Mouse (Mus musculus): ENCODE measurements around the gene Dusp2. TPM values are rescaled to one million over a fixed set of nuclear protein-coding genes. Genes with fewer than 3 reads are reported as not detected.

Gene Dusp2
- polyA plus RNA-seq, 1 experiment from 2014 or later = 4.4 TPM

- no peak overlapping the region for H3K27ac ChIP-seq (ENCODE audit: low read depth, low read length)
- H3K4me1 ChIP-seq (replicated peaks; ENCODE audit: control insufficient read depth, insufficient read depth, low read length) = no peaks in the 10 kb centered on the region
- H3K9ac ChIP-seq (ENCODE audit: low read depth, low read length) = no peak overlapping the region
- H3K27me3 ChIP-seq (replicated peaks; ENCODE audit: control insufficient read depth, insufficient read depth, low read length) = peaks cover 34% of the 10 kb centered on the region
- H3K36me3 ChIP-seq (ENCODE audit: control insufficient read depth, insufficient read depth) = no peaks in the 10 kb centered on the region
- no peak overlapping the region for H3K4me3 ChIP-seq (ENCODE audit: low read depth, low read length)
- TF ChIP-seq CTCF (IDR thresholded peaks at IDR 0.05; ENCODE audit: low read depth) = no peak
- 40% methylated on average over 10 of the region's 10 CpGs for WGBS
- no peak overlapping the region for H3K4me2 ChIP-seq (replicated peaks; ENCODE audit: low read depth)
- no peak for ATAC-seq
- no peaks in the 10 kb centered on the region for H3K9me3 ChIP-seq (ENCODE audit: control insufficient read depth)
Observed at GRCm38 (mm10) chr2:127367126-127367820, 31.3 kb downstream of the Dusp2 start.

GRCm38 (mm10) chr2:127369703-127370376, 33.9 kb downstream of the Dusp2 start:
- Histone ChIP-seq H3K27ac (ENCODE audit: low read depth, low read length) (no peak overlapping the region), H3K4me3 (ENCODE audit: low read depth, low read length) (no peak overlapping the region), H3K9ac (ENCODE audit: low read depth, low read length) (no peak overlapping the region), H3K4me2 (replicated peaks; ENCODE audit: low read depth) (no peak overlapping the region), H3K9me3 (ENCODE audit: control insufficient read depth) (no peaks in the 10 kb centered on the region), H3K36me3 (ENCODE audit: control insufficient read depth, insufficient read depth) (no peaks in the 10 kb centered on the region), H3K27me3 (replicated peaks; ENCODE audit: control insufficient read depth, insufficient read depth, low read length) (peaks cover 14% of the 10 kb centered on the region), H3K4me1 (replicated peaks; ENCODE audit: control insufficient read depth, insufficient read depth, low read length) (no peaks in the 10 kb centered on the region)
- no peak for ATAC-seq
- no peak for TF ChIP-seq CTCF (IDR thresholded peaks at IDR 0.05; ENCODE audit: low read depth)
- WGBS = 69% methylated on average over 5 of the region's 5 CpGs

- ATAC-seq = no peak
- no peaks in the 10 kb centered on the region for H3K4me1 ChIP-seq (replicated peaks; ENCODE audit: control insufficient read depth, insufficient read depth, low read length)
- H3K27ac ChIP-seq (ENCODE audit: low read depth, low read length) = no peak overlapping the region
- no peaks in the 10 kb centered on the region for H3K9me3 ChIP-seq (ENCODE audit: control insufficient read depth)
- no peak for TF ChIP-seq CTCF (IDR thresholded peaks at IDR 0.05; ENCODE audit: low read depth)
- peaks cover 4% of the 10 kb centered on the region; the same call in 1 of the 2 replicates for H3K27me3 ChIP-seq (replicated peaks; ENCODE audit: control insufficient read depth, insufficient read depth, low read length)
- WGBS = 52% methylated on average over 9 of the region's 9 CpGs
- no peak overlapping the region for H3K4me3 ChIP-seq (ENCODE audit: low read depth, low read length)
- H3K9ac ChIP-seq (ENCODE audit: low read depth, low read length) = no peak overlapping the region
- H3K4me2 ChIP-seq (replicated peaks; ENCODE audit: low read depth) = no peak overlapping the region
- H3K36me3 ChIP-seq (ENCODE audit: control insufficient read depth, insufficient read depth) = no peaks in the 10 kb centered on the region
Observed at GRCm38 (mm10) chr2:127370561-127371483, 34.9 kb downstream of the Dusp2 start.

- Histone ChIP-seq H3K4me1 (replicated peaks; ENCODE audit: control insufficient read depth, insufficient read depth, low read length) (no peaks in the 10 kb centered on the region), H3K9ac (ENCODE audit: low read depth, low read length) (no peak overlapping the region), H3K27ac (ENCODE audit: low read depth, low read length) (no peak overlapping the region), H3K4me2 (replicated peaks; ENCODE audit: low read depth) (no peak overlapping the region), H3K27me3 (replicated peaks; ENCODE audit: control insufficient read depth, insufficient read depth, low read length) (no peaks in the 10 kb centered on the region; the same call in 1 of the 2 replicates), H3K9me3 (ENCODE audit: control insufficient read depth) (no peaks in the 10 kb centered on the region), H3K4me3 (ENCODE audit: low read depth, low read length) (no peak overlapping the region), H3K36me3 (ENCODE audit: control insufficient read depth, insufficient read depth) (no peaks in the 10 kb centered on the region)
- ATAC-seq = no peak
- WGBS = 50% methylated on average over 1 of the region's 1 CpGs
- no peak for TF ChIP-seq CTCF (IDR thresholded peaks at IDR 0.05; ENCODE audit: low read depth)
Observed at GRCm38 (mm10) chr2:127371484-127371861, 35.5 kb downstream of the Dusp2 start.

DNA sequence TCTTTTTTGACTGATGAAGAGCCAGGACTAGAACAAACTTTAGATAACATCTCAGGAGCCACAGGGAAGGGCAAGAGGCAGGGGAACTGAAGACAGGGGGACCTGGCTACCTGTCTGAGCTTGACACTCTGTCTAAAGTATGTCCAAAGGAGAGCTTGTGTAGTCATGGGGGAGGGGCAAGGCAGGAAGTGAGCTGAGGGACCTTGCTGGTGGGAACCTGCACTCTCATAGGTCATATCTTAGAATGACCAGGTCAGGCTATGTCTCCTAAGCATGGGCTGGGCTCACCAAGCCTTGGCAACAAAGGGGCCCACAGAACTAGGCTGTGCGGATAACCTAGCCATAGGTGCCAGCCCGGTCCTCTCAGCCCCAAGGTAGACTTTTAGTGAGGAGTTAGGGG, 36.1 kb downstream of the Dusp2 start:
- Histone ChIP-seq H3K4me2 (replicated peaks; ENCODE audit: low read depth) (no peak overlapping the region), H3K9me3 (ENCODE audit: control insufficient read depth) (no peaks in the 10 kb centered on the region), H3K36me3 (ENCODE audit: control insufficient read depth, insufficient read depth) (no peaks in the 10 kb centered on the region), H3K4me3 (ENCODE audit: low read depth, low read length) (no peak overlapping the region), H3K9ac (ENCODE audit: low read depth, low read length) (no peak overlapping the region), H3K27me3 (replicated peaks; ENCODE audit: control insufficient read depth, insufficient read depth, low read length) (no peaks in the 10 kb centered on the region; the same call in 1 of the 2 replicates), H3K4me1 (replicated peaks; ENCODE audit: control insufficient read depth, insufficient read depth, low read length) (no peaks in the 10 kb centered on the region), H3K27ac (ENCODE audit: low read depth, low read length) (no peak overlapping the region)
- no peak for TF ChIP-seq CTCF (IDR thresholded peaks at IDR 0.05; ENCODE audit: low read depth)
- no peak for ATAC-seq
- 87% methylated on average over 2 of the region's 2 CpGs for whole genome bisulfite sequencing

DNA sequence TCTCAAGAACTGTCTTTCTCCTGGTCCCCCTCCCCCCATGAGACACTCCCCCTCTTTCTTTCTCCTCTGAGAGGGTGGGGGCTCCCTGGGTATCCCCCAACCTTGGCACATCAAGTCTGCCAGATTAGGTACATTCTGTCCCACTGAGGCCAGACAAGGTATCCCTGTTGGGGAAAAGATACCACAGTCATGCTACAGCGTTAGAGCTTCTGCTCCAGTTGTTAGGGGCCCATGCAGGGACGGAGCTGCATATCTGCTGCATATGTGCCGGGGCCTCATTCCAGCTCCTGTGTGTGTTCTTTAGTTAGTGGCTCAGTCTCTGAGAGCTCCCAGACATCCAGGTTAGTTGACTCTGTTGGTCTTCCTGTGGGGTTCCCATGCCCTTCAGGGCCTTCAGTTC, 38.2 kb downstream of the Dusp2 start:
- H3K4me1 ChIP-seq (replicated peaks; ENCODE audit: control insufficient read depth, insufficient read depth, low read length) = no peaks in the 10 kb centered on the region
- no peak overlapping the region for H3K27ac ChIP-seq (ENCODE audit: low read depth, low read length)
- ATAC-seq = no peak
- no peaks in the 10 kb centered on the region for H3K36me3 ChIP-seq (ENCODE audit: control insufficient read depth, insufficient read depth)
- 77% methylated on average over 3 of the region's 3 CpGs for WGBS
- H3K9me3 ChIP-seq (ENCODE audit: control insufficient read depth) = no peaks in the 10 kb centered on the region
- no peak overlapping the region for H3K4me2 ChIP-seq (replicated peaks; ENCODE audit: low read depth)
- H3K4me3 ChIP-seq (ENCODE audit: low read depth, low read length) = no peak overlapping the region
- TF ChIP-seq CTCF (IDR thresholded peaks at IDR 0.05; ENCODE audit: low read depth) = no peak
- H3K9ac ChIP-seq (ENCODE audit: low read depth, low read length) = no peak overlapping the region
- H3K27me3 ChIP-seq (replicated peaks; ENCODE audit: control insufficient read depth, insufficient read depth, low read length) = no peaks in the 10 kb centered on the region
